Mouse (Mus musculus) hindlimb bud, embryonic 11.5 days (tissue): ENCODE data around the gene Fam76a.

Experiments
- DNase-seq: peaks from one replicate; pipeline ENCODE4 v3.0.0-alpha.2; 2012; ENCODE audit warnings: low read depth, low spot score; ENCODE audit errors: extremely low spot score

The Fam76a gene

GRCm38 (mm10) chr4:132894402-132894801, 28.0 kb downstream of the Fam76a start:
- no peak for DNase-seq

- peak; percentile 3 for DNase-seq
These were observed 37.4 kb downstream of the Fam76a start for GRCm38 (mm10) chr4:132884844-132885374.

DNA sequence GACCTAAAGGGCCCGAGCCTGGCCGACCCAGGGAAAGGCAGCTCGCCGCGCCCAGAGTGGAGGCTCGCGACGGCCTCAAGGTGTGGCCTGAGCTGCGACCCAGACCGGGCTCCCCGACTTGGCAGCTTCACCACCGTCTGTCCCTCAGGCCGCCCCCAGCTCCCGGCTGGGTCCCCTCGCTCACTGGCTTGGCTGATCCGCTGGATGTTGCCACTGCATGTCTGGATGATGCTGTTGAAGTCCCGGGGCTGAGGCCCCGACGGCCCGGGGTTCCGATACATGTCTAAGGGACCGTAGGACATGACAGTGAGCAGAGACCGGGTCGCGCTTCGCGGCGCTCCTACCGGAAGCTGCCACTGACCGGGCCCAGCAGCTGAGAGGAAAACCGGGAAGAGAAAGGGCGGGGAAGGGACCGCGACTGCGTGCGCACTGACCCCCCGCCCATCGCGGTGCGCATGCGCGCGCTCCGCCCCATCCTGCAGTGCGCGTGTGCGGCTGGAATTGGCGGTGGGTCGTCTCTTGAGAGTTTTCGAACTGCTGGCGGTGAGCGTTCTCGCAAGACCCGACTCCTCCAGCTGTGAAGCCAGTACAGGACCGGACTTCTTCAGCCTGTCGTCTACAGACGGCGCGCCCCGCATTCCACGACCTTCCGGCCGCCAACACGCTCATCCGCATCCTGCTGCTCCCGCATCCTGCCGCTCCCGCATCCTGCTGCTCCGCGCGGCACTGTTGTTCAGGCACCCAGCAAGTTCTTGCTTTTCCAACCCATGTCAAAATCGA, 38.1 kb downstream of the Fam76a start, which contains the start of gene Stx12:
Gene Stx12 (minus strand): TSS at position 446 of the 780 bp plus-strand sequence.
- peak; percentile 69 for DNase-seq

DNA sequence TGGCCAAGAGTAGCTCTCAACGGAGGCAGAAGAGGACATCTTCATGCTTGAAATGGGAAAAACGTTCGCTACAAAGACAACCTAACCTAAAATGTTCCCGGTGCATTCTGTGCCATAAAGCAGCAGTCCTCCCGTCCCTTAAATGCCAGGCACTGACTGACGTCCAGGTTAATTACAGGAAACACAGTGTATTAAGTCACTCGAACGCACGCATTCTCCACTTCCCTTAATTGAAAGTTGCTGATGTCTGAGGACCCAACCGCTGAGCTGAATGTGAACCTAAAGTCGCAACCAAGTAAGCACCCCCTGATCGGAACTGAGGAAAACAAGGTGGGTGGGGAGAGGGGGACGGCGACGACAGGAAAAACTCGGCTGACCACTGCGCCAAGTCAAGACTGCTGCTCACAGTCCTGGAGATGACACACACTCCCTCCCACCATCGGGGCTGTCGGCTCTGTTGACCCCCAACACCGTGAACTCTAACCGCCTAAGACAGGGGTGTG, 38.7 kb downstream of the Fam76a start:
- peak; percentile 10 for DNase-seq

DNA sequence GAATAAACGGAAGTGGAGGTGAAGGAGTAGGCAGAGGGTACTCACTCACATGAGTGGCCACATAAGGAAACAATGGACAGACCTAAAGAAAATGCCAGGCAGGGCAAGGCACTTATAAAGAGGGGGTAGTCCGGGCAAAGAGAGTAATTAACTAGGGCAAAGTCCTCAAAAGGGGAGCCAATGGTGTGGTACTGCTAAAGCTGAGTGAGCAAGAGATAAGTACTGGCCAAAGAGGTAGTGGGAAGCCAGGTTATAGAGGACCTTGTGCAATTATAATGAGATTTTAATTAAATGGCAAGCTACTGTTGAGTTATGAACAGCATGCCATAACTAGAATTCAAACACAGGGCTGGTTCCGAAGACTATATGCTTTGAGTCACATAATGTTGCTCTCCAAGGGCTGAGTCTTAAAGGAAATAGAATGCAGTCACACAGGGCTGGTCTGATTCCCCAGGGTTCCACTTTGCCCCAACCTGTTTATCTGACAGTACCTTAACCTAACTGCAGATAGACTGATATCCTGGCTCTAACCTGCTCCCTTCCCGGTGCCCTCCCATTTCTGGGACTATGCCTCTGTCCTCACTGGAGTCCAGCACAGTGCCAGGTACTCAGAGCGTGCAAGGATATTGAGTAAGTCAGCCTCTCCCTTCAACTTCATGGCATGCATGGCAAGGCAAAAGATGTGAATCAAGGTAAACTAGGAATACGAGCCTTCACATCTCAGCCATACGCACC, 47.8 kb downstream of the Fam76a start:
- no peak for DNase-seq

GRCm38 (mm10) chr4:132873481-132874362, 48.6 kb downstream of the Fam76a start:
- DNase-seq: no peak

GRCm38 (mm10) chr4:132871116-132871515, 51.2 kb downstream of the Fam76a start:
- no peak for DNase-seq

- DNase-seq: no peak
These were observed 57.5 kb downstream of the Fam76a start for GRCm38 (mm10) chr4:132864856-132865255.

GRCm38 (mm10) chr4:132863012-132863411, 59.3 kb downstream of the Fam76a start:
- no peak for DNase-seq

DNA sequence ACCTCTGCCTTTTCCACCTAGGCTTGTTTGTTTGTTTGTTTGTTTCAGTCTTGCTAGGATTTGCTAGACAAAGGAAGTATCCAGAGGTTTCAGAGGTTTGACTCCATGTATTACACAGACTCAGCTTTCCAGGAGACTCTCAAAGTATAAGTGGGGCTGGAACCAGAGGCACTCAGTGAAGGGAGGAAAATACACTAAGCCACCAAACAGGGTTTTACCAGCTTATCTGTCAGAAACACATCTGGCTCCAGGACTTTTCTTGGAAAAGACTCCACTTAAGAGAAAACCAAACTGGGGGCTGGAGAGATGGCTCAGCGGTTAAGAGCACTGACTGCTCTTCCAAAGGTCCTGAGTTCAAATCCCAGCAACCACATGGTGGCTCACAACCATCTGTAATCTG, 61.5 kb downstream of the Fam76a start:
- no peak for DNase-seq
